Comparison of ENCODE assay signal across 9 mouse cellular contexts in genomic region chr17:48647431-48647830, GRCm38 (mm10).
A peak's percentile ranks its signal among the peaks of the same experiment; 100 is the strongest.
DNase-seq lines count a peak whose midpoint lies in the region; ATAC-seq lines count a peak whose summit lies in the region.
"Had no signal": no experiment of that assay in that cellular context is flagged by ENCODE, and none has a peak within 500 bp of the region (broad histone marks: within the 10 kb centered on the region; RNA-seq: fewer than 3 reads in every experiment).

No protein-coding gene starts in this region.

- 45% methylated on average over 14 of the region's 14 CpGs for WGBS in hindbrain, embryonic 10.5 days
- 55% methylated on average over 14 of the region's 14 CpGs for WGBS in hindbrain, embryonic 11.5 days
- WGBS in embryonic facial prominence, embryonic 10.5 days, result 49% methylated on average over 14 of the region's 14 CpGs
- WGBS in limb, embryonic 10.5 days, result 51% methylated on average over 14 of the region's 14 CpGs

- no peak overlapping the region for H3K4me3 ChIP-seq in hindbrain, embryonic 10.5 days
- no peak overlapping the region for H3K4me3 ChIP-seq in hindbrain, embryonic 11.5 days (ENCODE audit: low read depth, low read length)
- H3K4me3 ChIP-seq in embryonic facial prominence, embryonic 10.5 days, result peak overlapping the region; percentile 31
- peak overlapping the region; percentile 35 for H3K4me3 ChIP-seq in limb, embryonic 10.5 days
- H3K4me3 ChIP-seq: erythroblast, embryonic 14.5 days had no signal

- no peaks in the 10 kb centered on the region for H3K4me1 ChIP-seq in hindbrain, embryonic 10.5 days (replicated peaks)
- no peaks in the 10 kb centered on the region for H3K4me1 ChIP-seq in hindbrain, embryonic 11.5 days (replicated peaks; ENCODE audit: control insufficient read depth, insufficient read depth, low read length)
- no peaks in the 10 kb centered on the region for H3K4me1 ChIP-seq in embryonic facial prominence, embryonic 10.5 days
- H3K4me1 ChIP-seq in limb, embryonic 10.5 days, result peaks cover 3% of the 10 kb centered on the region; the same call in 1 of the 2 replicates

- H3K27me3 ChIP-seq in hindbrain, embryonic 10.5 days (ENCODE audit: insufficient read depth, poor library complexity, severe bottlenecking), result no peaks in the 10 kb centered on the region
- H3K27me3 ChIP-seq in hindbrain, embryonic 11.5 days (ENCODE audit: control insufficient read depth, insufficient read depth, low read length), result no peaks in the 10 kb centered on the region
- no peaks in the 10 kb centered on the region for H3K27me3 ChIP-seq in embryonic facial prominence, embryonic 10.5 days (replicated peaks; ENCODE audit: low read depth, poor library complexity, severe bottlenecking)
- H3K27me3 ChIP-seq in limb, embryonic 10.5 days (ENCODE audit: low read depth, poor library complexity, severe bottlenecking), result no peaks in the 10 kb centered on the region
- no peaks in the 10 kb centered on the region for H3K27me3 ChIP-seq in splenic B cell, adult 2 months (ENCODE audit: control insufficient read depth, insufficient read depth, low read length, poor library complexity, severe bottlenecking)

- peak overlapping the region; percentile 23; the same call in 1 of the 2 replicates for H3K27ac ChIP-seq in hindbrain, embryonic 10.5 days
- no peak overlapping the region for H3K27ac ChIP-seq in hindbrain, embryonic 11.5 days (ENCODE audit: low read depth, low read length)
- peak overlapping the region; percentile 31; the same call in 1 of the 2 replicates for H3K27ac ChIP-seq in embryonic facial prominence, embryonic 10.5 days (replicated peaks)
- H3K27ac ChIP-seq in limb, embryonic 10.5 days, result peak overlapping the region; percentile 0; the same call in 1 of the 2 replicates

- no peak for ATAC-seq in hindbrain, embryonic 11.5 days (ENCODE audit: low FRiP score)
- ATAC-seq in megakaryocyte-erythroid progenitor cell, adult 5-6 weeks (replicated peaks; ENCODE audit: low FRiP score, low TSS enrichment, poor library complexity, severe bottlenecking), result no peak

- H3K36me3 ChIP-seq in hindbrain, embryonic 10.5 days, result no peaks in the 10 kb centered on the region
- H3K36me3 ChIP-seq in hindbrain, embryonic 11.5 days (ENCODE audit: control insufficient read depth, insufficient read depth, low read length), result no peaks in the 10 kb centered on the region
- no peaks in the 10 kb centered on the region for H3K36me3 ChIP-seq in embryonic facial prominence, embryonic 10.5 days (replicated peaks)
- H3K36me3 ChIP-seq in limb, embryonic 10.5 days, result no peaks in the 10 kb centered on the region
- no peaks in the 10 kb centered on the region for H3K36me3 ChIP-seq in splenic B cell, adult 2 months (ENCODE audit: control insufficient read depth, insufficient read depth, low read length, poor library complexity, severe bottlenecking)

- H3K9ac ChIP-seq in hindbrain, embryonic 11.5 days (ENCODE audit: low read depth, low read length), result no peak overlapping the region

- peak; percentile 21 for DNase-seq in hindbrain, embryonic 10.5 days (ENCODE audit: low spot score)
- no peak for DNase-seq in hindbrain, embryonic 11.5 days (ENCODE audit: low spot score)
- peak; percentile 19 for DNase-seq in embryonic facial prominence, embryonic 10.5 days (ENCODE audit: low spot score)
- DNase-seq in limb, embryonic 10.5 days (ENCODE audit: low spot score), result peak; percentile 37
- peak; percentile 3 for DNase-seq in splenic B cell, adult 2 months (ENCODE audit: low read depth, low spot score)
- no peak for DNase-seq in left cerebral cortex, adult 9 months (ENCODE audit: low spot score in 2 of 2)
- no peak for DNase-seq in yolk sac, embryonic 10.5 days (ENCODE audit: low spot score)

- 0 out of 2 replicates have a peak, but pooled peaks cover 2% of the 10 kb centered on the region for H3K9me3 ChIP-seq in hindbrain, embryonic 10.5 days
- H3K9me3 ChIP-seq in hindbrain, embryonic 11.5 days (ENCODE audit: control insufficient read depth, low read length), result peaks cover 1% of the 10 kb centered on the region; the same call in 1 of the 2 replicates
- H3K9me3 ChIP-seq in embryonic facial prominence, embryonic 10.5 days, result no peaks in the 10 kb centered on the region
- H3K9me3 ChIP-seq in limb, embryonic 10.5 days (replicated peaks), result no peaks in the 10 kb centered on the region

- H3K4me2 ChIP-seq in hindbrain, embryonic 11.5 days (replicated peaks; ENCODE audit: low read depth, low read length), result no peak overlapping the region

Comparison
In these comparisons a context has a peak if more than half of its experiments do, and no peak if none do; other contexts are left out.
1. DNase-seq: peak in hindbrain, embryonic 10.5 days (single experiment), embryonic facial prominence, embryonic 10.5 days (single experiment), limb, embryonic 10.5 days (single experiment) and splenic B cell, adult 2 months (single experiment); none in hindbrain, embryonic 11.5 days (single experiment), left cerebral cortex, adult 9 months (0 of 2) and yolk sac, embryonic 10.5 days (single experiment).
2. H3K4me3 ChIP-seq: peak in embryonic facial prominence, embryonic 10.5 days (single experiment) and limb, embryonic 10.5 days (single experiment); none in hindbrain, embryonic 10.5 days (single experiment) and hindbrain, embryonic 11.5 days (single experiment).